Mouse (Mus musculus): ENCODE measurements at regions not wholly inside any gene's neighbourhood (a gene's known extent, or its start where the extent isn't known, plus 50 kb on each side); places are given as distances from the start of the nearest gene placed in this dataset.
A peak's percentile ranks its signal among the peaks of the same experiment; 100 is the strongest.

DNA sequence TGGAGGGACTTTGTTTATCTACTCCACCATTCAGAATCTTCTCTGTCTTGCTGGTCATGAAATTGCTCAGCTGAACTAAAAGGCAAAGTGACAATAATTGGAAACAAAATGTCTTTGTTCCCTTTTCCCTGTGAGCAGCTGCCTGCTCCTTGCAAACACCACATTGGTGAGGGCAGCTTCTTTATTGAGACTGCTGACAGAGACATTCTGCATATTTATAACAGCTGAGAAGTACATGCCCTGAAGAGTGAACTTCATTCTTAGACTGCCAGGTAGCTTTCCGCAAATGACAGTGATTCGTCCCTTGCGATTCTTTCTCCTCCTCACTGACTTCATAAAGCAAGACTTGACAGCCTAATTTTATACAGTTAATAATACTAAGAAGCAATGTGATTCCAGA is 237.0 kb downstream of the Cps1 start:
- peak; percentile 14 for DNase-seq (ENCODE audit: low spot score)

DNA sequence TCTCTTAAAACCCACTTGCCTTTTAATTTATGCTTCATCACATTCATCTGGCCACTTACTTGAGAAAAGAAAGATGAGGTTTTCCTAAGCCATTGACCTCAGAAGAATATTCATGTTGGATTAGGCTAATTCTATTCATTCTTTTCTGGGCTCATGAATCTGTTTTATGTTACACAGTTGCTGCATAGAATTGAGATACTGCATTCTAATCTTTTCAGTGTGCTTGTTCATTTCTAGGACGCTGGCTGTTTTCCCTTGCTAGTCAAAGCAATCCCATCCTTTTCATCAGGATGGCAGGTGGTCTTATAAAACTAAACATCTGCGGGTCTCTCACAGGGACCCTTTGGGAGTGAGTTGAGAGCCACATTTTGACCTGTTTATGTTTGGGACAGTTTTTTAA is 243.2 kb downstream of the Cps1 start:
- DNase-seq (ENCODE audit: low spot score) = peak; percentile 8

DNA sequence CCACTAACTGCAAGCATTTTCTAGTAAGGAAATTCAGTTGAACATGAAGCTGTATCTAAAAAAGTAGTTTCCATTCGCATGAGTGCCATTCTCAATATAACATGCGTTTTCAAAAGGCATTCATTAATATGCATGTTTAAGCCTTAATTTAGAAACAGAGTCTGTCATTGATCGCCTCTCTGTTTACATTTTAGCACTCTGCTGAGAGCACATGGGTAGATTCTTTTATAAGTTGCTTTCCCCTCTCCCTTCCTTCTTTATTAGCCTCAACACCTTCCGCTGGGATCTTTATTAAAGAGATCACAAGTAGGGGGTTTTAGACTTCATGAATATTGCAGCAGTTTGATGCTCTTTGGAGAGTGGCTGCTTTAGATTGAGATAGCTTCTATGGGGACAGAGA is 243.7 kb downstream of the Cps1 start:
- peak; percentile 13 for DNase-seq (ENCODE audit: low spot score)

DNA sequence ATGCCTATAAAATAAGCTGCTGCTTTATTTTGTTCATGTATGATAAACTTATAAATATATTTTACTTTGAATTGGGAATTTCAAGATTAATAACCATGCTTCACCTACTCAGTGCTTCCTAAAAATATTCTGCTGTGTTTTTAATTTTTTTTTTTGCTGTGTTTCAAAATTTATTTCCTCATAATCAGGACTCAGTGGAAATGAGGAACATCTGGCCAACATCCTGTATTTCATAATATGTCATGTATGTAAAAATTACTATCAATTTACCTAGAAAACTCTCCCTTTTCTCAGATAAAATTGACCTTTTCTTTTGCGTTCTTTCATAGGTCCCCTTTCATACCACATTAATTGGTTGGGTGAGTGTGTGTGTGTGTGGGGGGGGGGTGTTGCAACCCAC is 259.5 kb downstream of the Cps1 start:
- DNase-seq (ENCODE audit: low spot score) = no peak

DNA sequence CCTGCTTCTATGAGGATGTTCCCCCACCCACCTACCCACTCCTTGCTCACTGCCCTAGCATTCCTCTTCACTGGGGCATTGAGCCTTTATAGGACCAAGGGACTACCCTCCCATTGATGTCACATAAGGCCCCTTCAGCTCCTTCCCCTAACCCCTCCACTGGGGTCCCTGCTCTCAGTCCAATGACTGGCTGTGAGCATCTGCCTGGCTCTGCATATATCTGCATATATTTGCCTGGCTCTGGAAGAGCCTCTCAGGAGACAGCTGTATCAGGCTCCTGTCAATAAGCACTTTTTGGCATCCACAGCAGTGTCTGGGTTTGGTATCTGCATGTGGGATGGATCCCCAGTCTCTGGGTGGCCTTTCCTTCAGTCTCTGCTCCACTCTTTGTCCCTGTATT is 262.6 kb downstream of the Cps1 start:
- DNase-seq (ENCODE audit: low spot score) = no peak

DNA sequence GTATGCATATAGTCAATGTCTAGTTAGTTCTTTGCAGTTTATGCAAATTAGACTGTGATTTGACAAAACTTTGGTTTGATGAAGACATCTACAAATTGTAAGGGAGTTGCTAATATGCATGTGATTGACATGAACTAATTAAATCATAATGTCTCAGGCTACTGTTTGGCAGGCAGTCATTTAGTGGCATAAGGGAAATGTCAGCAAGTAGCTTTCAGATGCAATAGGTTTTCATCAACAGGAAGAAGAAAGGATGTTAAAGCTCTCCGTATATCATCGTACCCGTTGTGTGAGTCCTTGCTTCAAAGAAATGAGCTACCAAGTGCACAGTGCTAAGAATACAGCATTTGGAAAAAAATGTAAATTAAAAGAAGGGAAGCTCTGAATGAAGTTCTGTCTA is 264.1 kb downstream of the Cps1 start:
- DNase-seq (ENCODE audit: low spot score) = no peak

DNA sequence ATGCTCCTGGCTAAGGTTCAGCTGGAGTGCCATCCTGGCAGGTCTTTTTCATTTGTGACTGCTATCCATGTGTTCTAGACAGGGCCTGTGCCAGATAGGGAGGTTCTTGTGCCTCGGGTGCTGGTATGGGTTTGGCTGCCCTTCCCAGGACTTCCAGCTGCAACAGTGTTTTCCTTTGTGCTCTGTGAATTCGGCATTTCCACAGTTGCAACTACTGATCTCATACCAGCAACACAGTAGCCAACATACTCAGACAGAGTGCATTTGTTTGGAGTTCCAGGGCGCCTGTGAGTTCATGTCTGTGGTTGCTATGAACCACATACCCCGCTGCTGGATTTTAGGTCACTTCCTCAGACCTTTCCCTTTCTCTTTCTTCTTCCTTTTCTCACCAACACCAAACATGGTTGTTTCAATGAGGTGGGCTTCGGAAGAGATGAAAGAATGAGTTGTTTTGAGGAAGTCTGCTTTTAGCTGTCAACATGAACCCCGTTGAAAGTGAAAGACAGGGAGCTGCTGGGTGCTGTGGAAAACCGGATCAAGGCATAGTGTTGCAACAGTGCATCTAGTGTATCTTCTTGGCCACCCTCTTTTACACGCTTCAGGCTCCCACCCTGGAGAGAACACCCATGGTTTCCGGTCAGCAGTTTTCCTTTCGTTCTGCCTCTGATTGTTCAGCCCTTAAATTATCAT is 275.1 kb downstream of the Cps1 start:
- no peak for DNase-seq (ENCODE audit: low spot score)

DNA sequence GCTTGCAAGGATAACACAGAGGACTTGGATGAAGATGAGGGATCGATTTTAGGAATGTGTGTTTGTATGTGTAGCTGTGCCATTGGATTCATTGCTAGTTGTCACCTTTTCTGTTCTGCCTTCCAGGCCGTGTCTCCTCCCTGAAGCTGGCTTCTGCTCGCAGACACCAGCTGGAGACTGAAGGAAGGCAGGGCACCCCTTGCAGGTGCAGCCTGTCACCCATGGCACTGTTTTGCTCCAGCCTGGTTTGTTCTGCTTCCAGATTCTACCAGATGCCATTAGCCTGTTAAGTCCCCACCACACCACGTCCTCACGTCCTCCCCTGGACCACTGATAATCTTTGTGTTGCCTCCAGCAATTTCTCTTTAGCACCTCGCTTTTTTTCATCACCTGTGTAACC is 286.7 kb downstream of the Cps1 start:
- no peak for DNase-seq (ENCODE audit: low spot score)

DNA sequence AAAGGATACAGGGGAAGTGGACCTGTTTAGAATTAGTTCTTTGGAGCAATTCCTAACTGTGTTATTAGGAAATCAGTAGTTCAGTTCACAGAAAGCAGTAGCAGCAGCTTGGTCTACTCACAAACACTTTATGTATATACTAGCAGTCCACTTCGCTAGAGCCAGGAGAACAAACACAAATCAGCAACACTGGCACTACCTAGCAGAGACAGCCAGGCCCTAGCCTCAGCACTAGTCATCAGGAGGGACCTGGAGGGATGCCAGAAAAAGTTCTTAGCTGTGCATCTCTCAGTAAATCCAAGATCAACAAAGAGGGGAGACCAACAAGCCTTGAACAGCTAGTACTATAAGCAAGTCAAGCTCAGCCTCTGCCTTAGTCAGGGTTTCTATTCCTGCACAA is 294.4 kb downstream of the Cps1 start:
- no peak for DNase-seq (ENCODE audit: low spot score)

DNA sequence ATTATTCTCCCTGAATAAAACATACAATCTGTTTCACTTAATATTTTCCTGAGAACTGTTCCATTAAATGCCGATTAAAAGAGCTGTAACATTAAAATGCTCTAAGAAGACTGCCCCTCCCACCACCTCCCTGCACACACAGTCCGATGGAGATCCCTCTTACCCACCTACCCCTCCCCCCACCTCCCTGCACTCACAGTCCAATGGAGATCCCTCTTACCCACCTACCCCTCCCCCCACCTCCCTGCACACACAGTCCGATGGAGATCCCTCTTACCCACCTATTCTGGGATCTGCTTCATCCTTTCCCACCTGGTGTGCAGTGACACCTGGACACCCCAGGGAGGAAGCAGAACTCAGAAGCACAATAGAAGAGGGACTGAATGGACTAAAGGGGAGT is 305.6 kb downstream of the Cps1 start:
- DNase-seq (ENCODE audit: low spot score) = no peak

DNA sequence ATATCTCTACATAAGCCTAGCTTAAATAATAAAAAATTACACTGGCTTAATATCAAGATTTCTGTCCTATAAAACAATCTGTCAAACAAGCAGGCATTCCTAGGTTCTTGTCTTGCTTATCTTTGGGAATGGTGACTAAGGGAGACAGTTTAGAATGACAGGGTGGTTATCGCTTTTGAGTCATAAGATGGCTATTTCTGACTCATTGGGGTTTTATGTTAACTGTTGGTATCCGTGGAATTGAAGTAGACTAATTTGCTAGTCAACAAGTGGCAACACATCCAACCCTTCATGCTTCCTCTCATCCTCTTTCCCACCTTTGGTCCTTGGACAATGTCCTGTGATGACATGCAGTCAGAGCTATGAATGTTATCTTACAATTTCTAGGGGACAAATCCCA is 328.0 kb downstream of the Cps1 start:
- no peak for DNase-seq (ENCODE audit: low spot score)

DNA sequence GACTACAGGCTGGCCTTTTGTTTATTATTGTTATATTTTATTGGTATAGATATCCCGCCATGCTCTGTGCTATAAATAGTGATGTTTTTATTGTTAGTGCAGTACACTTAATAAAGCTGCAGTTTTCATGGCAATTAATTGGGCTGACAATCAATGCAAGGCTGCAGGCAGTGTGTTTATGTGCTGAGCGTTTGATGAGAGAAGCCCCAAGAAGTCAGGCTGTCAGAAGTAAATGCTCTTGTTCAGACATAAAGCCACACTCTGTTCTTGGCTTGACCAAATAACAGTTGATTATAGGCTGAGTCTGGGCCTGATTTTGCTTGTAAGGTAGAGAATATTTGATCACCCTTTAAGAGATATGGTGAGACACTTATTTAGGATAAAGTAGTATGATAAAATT is 341.4 kb downstream of the Cps1 start:
- DNase-seq (ENCODE audit: low spot score) = no peak

DNA sequence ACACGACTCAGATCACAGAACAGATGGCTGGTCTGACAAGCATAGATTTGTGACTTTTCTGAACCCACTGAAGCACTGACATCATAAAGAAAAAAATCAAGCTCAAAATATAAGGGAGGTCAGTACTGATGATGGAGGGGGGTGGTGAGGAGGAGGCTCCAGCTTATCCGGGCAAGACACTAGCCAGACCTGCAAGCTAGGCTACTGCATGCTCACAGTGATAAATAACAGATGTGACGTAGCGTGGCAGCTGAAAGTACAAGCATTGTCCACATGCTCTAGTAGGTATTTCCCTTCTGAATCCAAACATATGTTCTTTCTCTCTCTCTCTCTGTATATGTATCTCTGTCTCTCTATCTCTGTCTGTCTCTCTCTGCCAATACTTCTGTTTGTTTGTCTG is 342.7 kb downstream of the Cps1 start:
- DNase-seq (ENCODE audit: low spot score) = peak; percentile 52

DNA sequence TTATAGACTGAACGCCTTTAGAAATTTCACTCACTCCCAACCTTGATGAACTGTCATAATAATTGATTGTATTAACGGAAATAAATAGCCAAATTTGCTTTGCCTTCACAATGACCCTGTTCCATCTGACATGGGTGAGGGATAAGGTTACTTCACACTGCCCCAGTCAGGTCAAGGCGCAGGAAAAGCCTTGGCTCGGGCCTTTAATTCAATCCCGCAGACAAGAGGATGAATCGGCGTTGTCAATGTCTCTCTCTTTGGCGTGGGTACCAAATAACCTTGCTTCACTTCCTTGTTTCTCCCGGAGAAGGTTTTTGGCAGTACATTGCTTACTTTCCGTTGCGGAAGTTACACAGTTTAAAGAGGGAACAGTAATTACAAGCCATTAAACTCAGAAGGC is 354.2 kb downstream of the Cps1 start:
- no peak for DNase-seq (ENCODE audit: low spot score)

DNA sequence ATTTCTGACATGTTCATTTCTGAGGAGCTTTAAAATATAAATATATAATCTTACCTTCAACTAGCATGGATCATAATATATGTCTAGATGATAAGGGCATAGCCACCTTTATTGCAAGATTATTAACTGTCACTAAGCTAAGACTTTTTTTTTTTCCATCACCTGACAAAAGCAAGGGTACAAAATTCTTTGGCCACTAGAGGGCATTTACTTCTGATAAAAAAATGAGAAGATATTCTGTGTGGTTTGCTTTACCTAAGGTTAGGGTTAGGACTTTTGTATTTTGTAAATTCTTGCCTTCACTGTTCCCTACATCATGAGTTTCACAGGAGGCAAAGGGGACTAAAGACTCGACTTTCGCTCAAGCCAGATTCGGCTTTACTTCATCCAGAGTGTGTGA is 355.1 kb downstream of the Cps1 start:
- DNase-seq (ENCODE audit: low spot score) = peak; percentile 31

DNA sequence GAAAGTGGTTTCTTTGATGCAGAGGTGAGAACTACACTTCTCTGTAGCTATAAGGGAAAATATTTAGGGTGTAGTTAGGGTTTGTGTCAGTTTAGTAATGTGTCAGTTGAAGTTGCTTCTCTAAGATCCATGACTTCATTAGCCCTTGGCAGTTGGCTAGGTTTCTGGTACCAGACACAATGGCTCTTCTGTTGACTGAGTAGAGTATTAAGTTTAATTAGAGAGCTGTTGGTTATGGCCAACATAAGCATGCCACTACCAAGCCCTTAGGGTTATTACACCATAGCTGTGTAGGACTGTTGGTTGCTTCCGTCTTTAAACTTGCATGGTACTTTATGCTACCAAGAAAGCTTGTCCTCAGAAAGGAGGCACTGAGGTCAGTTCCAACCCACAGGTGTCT is 359.1 kb downstream of the Cps1 start:
- no peak for DNase-seq (ENCODE audit: low spot score)

DNA sequence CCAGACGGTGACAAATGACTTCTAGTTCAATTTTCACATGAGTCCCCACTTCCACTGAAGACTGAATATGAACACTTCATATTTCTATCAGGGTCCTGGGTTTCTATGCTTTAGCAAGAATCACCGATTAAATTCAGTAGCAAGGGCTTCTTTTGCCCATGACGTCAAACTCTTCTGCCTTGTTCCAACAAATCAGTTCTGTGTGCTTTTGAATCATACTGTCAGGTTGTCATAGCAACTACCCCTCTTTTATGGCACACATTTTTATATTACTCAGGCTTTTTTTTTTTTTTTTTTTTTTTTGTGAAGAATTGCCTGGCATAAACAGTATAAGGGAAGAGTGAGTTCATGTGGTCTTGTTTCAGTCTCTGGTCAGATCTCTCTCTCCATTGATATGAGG is 381.3 kb downstream of the Cps1 start:
- no peak for DNase-seq (ENCODE audit: low spot score)

DNA sequence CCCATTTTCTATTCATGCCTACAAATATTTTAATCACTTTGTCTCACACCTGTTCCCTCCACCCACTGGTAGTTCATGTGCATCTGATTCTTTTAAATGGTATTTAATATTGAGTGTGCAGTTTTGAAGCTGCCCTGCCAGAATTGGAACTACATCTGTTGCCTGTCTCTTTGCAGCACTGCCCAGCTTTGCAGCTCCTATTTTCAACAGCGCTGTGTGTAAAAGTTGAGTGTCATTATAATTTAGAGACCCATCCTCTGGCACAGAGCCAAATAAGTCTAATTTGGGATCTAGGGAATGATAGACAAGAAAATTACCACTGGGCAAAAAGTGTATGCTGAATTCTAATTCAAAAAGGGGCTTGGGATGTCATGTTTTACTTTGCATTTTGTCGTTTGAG is 382.9 kb downstream of the Cps1 start:
- no peak for DNase-seq (ENCODE audit: low spot score)

DNA sequence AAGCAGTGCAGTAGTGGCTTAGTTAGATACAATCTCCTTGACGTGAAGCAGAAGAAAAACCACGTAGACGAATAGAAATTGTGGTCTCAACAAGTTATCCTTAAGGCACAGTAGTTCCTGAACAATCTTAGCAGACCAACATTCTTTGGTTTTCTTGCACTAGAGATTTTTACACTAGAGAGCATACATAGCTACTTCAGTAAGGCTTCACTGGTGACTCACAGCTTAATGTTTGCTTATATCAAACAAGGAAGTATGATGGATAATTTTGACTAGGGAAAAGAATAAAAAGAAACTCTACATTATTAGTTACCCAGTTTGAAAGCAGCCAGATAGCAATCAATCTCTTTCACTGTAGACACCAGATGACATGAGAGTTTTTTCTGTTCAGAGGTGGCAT is 395.5 kb downstream of the Cps1 start:
- DNase-seq (ENCODE audit: low spot score) = no peak

DNA sequence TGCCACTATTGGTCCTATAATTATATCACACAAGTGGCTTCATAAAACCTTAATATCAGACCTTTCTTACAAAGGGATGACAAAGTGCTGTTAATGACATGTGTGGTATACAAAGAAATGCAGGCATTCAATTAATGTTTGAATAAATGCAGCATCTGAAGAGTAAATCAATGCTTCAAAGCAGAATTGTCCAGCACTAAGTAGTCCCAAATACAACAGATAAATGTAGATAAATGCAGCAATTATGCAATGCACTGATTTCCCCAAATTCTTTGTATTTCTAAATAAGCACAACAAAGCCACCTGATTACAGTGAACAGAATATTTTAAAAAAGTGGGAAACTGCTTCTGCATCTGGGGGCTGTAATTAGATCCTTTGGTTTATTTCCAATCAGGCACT is 435.9 kb downstream of the Cps1 start:
- DNase-seq (ENCODE audit: low spot score) = no peak

DNA sequence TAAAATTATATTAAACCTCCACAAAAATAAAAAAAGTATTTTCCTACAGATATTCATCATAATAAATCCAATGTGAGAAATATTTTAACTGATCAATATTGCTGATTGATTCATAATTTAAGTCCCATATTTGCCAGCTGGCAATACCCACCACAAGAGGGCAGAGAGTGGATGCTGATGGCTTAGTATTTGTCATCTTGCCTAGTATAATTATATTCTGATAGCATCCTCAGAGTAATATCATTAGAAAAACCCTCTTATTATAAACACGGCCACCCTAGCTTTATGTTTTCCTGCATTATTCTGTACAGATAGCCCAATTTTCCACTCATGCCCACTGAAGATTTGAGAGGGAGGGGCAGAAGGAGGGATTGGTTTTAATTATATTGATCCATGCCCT is 436.4 kb downstream of the Cps1 start:
- no peak for DNase-seq (ENCODE audit: low spot score)

DNA sequence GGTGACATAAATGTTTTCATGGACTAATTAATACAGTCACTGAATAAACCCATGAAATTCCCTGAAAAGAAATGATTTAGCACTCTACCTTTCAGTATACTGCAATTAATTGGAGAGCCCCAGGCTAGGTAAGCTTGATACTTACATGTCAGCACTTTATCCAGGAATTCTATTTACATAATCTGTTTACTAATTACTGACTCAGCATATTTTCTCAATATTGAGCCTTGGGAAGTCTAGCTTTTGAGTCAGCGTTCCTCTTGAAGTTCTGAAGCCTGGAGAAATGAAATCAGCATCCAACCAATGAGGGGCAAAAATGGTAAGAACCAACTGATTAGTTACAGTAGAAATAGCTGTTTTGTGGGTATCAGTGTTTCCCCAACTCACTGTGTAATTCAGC is 448.8 kb downstream of the Cps1 start:
- DNase-seq (ENCODE audit: low spot score) = no peak

DNA sequence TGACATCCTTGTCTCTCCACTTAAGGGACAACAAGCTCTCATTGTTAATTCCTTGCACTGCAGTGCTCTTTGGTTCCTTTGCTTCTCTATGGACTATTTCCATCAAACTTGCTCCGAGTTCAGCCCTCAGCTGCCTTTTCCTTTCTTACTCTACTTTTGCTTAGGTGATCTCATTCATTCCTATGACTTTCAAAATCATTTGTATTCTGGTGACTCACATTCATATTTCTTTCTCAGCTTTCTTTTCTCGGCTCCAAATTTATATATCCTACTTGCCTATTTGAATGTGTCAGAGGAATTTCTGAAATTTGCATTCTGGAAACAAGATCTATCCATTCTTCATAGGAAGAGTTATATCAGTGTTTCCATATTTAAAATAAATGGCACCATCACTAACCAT is 456.9 kb downstream of the Cps1 start:
- no peak for DNase-seq (ENCODE audit: low spot score)
